Mouse (Mus musculus) kidney, embryonic 15.5 days (tissue): Measurements from ENCODE around the gene Coro2b. TPM values are rescaled to one million over a fixed set of nuclear protein-coding genes. Genes with fewer than 3 reads are reported as not detected.
"Not testable (repeated sequence)": the region's sequence is repeated elsewhere in the genome, so short reads cannot be mapped to it uniquely, and the experiment has no call there.

Source experiments
- ATAC-seq: fragments of 200-750 bp; cut with Nextera tagmentation; replicated peaks from 2 replicates; pipeline ENCODE4 v1.8.0; 2017; ENCODE audit warnings: moderate TSS enrichment; ENCODE audit not compliant: low FRiP score
- H3K27ac ChIP-seq: fragments of 300-500 bp; sonication (generic); 2 replicates; pipeline ENCODE4 v1.5.1; 2015; ENCODE audit warnings: mild to moderate bottlenecking, inconsistent platforms
- H3K27me3 ChIP-seq: fragments of 300-500 bp; sonication (generic); 2 replicates; pipeline ENCODE4 v1.6.1; 2015; ENCODE audit warnings: inconsistent platforms
- H3K36me3 ChIP-seq: fragments of 300-500 bp; sonication (generic); 2 replicates; pipeline ENCODE4 v1.6.1; 2015; ENCODE audit warnings: inconsistent platforms
- H3K4me1 ChIP-seq: fragments of 300-500 bp; sonication (generic); 2 replicates; pipeline ENCODE4 v1.6.1; 2015; ENCODE audit warnings: inconsistent platforms
- H3K4me2 ChIP-seq: fragments of 300-500 bp; sonication (generic); 2 replicates; pipeline ENCODE4 v1.6.1; 2015; ENCODE audit warnings: moderate library complexity, mild to moderate bottlenecking, inconsistent platforms
- H3K4me3 ChIP-seq: fragments of 300-500 bp; sonication (generic); replicated peaks from 2 replicates; pipeline ENCODE4 v1.5.1; 2015; ENCODE audit warnings: mild to moderate bottlenecking, inconsistent platforms
- H3K9ac ChIP-seq: fragments of 300-500 bp; sonication (generic); 2 replicates; pipeline ENCODE4 v1.6.1; 2015; ENCODE audit warnings: mild to moderate bottlenecking, inconsistent platforms
- H3K9me3 ChIP-seq: fragments of 300-500 bp; sonication (generic); replicated peaks from 2 replicates; pipeline ENCODE4 v1.6.1; 2016; ENCODE audit warnings: inconsistent platforms
- WGBS: fragments of 180-500 bp; shearing (Covaris S2); methylation state at CpG from one replicate; pipeline ENCODE4 v1.1.7; 2015; ENCODE audit warnings: mixed read lengths; 5-methylcytosine and 5-hydroxymethylcytosine counted together
- polyA plus RNA-seq: library from polyadenylated mRNA; unstranded; fragments of >200 nt; fragmentation: Nextera tagmentation; extraction: Ambion mirVana; gene quantifications from 2 replicates; pipeline ENCODE4 v1.2.1, GENCODE M21; 2015

The Coro2b gene
- polyA plus RNA-seq, 1 experiment from 2014 or later: 19.1 TPM

DNA sequence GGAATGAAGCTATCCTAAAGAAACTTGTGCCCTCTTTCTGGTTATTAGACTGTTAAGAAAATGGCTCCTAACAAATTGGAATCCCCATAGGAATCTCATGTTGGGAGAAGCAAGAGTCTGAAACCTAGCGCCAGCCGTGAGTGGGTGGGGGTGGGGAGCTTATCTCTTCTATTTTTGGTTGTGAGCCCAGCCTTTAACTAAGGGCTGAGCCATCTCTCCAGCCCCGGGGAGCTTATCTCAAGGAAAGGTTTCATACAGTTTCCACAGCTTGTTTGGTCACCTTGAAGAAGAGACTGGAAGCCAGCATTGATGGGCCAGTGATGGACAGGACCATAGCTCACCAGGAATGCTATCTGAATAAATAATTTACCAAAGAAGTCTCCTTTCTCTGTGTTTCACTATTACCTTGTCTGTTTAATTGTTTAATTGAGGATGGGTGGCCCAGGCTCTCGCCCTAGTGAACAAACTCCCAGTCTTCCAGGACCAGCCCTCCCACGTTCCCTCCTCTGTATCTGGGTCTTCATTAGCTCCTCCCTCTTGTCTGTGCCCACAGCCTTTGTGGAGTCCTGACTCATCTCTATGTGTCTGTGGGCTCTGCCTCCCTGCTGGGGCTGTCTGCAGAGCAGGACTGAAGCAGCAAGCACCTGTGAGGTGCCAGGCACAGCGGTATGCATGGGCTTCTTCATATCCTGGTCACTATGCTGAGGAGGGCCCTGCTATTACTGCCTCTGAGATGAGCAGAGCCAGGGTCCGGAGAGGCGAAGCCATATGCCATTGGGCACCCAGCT is 85.1 kb downstream of the Coro2b start:
- 0 out of 2 replicates have a peak overlapping the region, but pooled peaks have one; percentile 22 for H3K27ac ChIP-seq
- no peak overlapping the region for H3K9ac ChIP-seq
- 69% methylated on average over 8 of the region's 8 CpGs for WGBS
- no peak overlapping the region for H3K4me2 ChIP-seq
- ATAC-seq: peak; percentile 52; the same call in 1 of the 2 replicates
- peaks cover 28% of the 10 kb centered on the region for H3K4me1 ChIP-seq
- H3K36me3 ChIP-seq: peaks cover 4% of the 10 kb centered on the region; the same call in 1 of the 2 replicates
- no peaks in the 10 kb centered on the region for H3K27me3 ChIP-seq
- no peak overlapping the region for H3K4me3 ChIP-seq
- H3K9me3 ChIP-seq: no peaks in the 10 kb centered on the region

DNA sequence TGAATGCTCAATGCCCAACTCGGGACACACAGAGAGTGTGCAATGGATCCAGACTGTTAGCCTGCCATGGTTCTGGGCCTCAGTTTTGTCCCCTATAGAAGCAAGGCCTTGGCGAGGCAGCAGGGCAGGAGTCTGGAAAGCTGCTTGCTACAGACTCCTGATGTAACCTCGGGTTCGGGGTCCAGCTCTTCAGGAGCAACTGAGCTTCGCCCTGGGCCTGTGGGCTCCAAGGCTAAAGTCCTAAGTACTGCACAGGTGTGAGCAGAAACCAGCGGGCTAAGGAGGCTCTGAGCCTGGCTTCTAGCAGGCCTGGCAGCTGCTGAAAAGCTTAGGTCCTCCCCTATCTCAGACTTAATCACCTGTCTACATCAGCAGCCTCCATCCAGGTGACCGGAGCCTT is 86.0 kb downstream of the Coro2b start:
- Histone ChIP-seq H3K9ac (no peak overlapping the region), H3K27me3 (no peaks in the 10 kb centered on the region), H3K36me3 (peaks cover 4% of the 10 kb centered on the region; the same call in 1 of the 2 replicates), H3K4me3 (no peak overlapping the region), H3K9me3 (no peaks in the 10 kb centered on the region), H3K4me1 (peaks cover 25% of the 10 kb centered on the region), H3K4me2 (no peak overlapping the region), H3K27ac (0 out of 2 replicates have a peak overlapping the region, but pooled peaks have one; percentile 22)
- 89% methylated on average over 7 of the region's 7 CpGs for WGBS
- no peak for ATAC-seq

DNA sequence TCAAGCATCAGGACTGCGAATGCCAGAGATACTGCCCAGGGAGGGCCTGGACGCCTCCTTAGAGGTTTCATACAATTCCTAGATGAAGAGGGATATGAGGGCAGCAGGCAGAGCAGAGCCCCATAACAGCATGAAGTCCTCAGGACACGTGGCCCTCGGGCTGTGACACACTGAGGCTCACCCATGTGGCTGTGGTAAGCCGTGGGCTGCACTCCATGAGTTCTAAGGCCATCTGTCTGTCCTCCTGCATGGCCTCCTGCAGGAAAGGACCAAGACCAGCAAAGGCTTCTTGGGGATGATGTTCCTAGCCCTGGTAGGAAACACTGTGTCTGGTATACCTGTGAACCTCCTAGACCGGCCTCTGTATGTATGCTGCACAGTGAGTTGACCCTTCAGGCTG is 86.5 kb downstream of the Coro2b start:
- Histone ChIP-seq H3K36me3 (peaks cover 4% of the 10 kb centered on the region; the same call in 1 of the 2 replicates), H3K27ac (no peak overlapping the region), H3K9ac (no peak overlapping the region), H3K4me1 (peaks cover 20% of the 10 kb centered on the region), H3K9me3 (no peaks in the 10 kb centered on the region), H3K27me3 (no peaks in the 10 kb centered on the region), H3K4me3 (no peak overlapping the region), H3K4me2 (no peak overlapping the region)
- no peak for ATAC-seq
- 82% methylated on average over 6 of the region's 6 CpGs for WGBS

DNA sequence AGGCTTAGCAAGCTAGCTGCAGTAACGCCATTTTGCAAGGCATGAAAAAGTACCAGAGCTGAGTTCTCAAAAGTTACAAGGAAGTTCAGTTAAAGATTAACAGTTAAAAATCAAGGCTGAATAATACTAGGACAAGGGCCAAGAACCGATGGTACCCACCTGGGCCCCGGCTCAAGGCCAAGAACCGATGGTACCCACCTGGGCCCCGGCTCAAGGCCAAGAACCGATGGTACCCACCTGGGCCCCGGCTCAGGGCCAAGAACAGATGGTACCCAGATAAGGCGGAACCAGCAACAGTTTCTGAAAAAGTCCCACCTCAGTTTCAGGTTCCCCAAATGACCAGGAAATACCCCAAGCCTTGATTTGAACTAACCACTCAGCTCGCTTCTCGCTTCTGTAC is 89.5 kb downstream of the Coro2b start:
- peaks cover 10% of the 10 kb centered on the region; the same call in 1 of the 2 replicates for H3K4me1 ChIP-seq
- whole genome bisulfite sequencing: 93% methylated on average over 5 of the region's 10 CpGs
- H3K9me3 ChIP-seq, ATAC-seq, H3K27me3 ChIP-seq, H3K4me2 ChIP-seq, H3K27ac ChIP-seq, H3K36me3 ChIP-seq, H3K4me3 ChIP-seq, H3K9ac ChIP-seq: not testable (repeated sequence)

DNA sequence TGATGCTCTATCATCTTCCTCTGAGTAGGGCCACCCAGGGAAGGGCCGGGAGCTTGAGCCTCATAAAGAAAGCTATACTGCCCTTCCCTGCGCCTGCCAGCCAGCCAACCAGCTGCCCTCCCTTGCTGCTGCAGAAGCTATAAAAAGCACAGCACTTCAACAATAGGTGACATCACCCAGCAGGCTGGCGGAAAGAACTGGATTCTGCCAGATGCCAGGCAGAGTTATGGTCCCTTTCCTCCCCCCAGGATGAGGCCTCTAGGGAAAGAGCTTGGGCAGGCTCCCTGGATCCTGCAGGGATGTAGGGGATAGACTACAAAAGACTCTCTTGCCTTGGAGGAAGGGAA is 98.1 kb downstream of the Coro2b start:
- no peaks in the 10 kb centered on the region for H3K27me3 ChIP-seq
- H3K27ac ChIP-seq: peak overlapping the region; percentile 56
- 19% methylated on average over 3 of the region's 3 CpGs for WGBS
- no peak overlapping the region for H3K9ac ChIP-seq
- peak; percentile 57 for ATAC-seq
- H3K9me3 ChIP-seq: no peaks in the 10 kb centered on the region
- no peaks in the 10 kb centered on the region for H3K36me3 ChIP-seq
- H3K4me2 ChIP-seq: no peak overlapping the region
- H3K4me1 ChIP-seq: peaks cover 28% of the 10 kb centered on the region
- H3K4me3 ChIP-seq: no peak overlapping the region

DNA sequence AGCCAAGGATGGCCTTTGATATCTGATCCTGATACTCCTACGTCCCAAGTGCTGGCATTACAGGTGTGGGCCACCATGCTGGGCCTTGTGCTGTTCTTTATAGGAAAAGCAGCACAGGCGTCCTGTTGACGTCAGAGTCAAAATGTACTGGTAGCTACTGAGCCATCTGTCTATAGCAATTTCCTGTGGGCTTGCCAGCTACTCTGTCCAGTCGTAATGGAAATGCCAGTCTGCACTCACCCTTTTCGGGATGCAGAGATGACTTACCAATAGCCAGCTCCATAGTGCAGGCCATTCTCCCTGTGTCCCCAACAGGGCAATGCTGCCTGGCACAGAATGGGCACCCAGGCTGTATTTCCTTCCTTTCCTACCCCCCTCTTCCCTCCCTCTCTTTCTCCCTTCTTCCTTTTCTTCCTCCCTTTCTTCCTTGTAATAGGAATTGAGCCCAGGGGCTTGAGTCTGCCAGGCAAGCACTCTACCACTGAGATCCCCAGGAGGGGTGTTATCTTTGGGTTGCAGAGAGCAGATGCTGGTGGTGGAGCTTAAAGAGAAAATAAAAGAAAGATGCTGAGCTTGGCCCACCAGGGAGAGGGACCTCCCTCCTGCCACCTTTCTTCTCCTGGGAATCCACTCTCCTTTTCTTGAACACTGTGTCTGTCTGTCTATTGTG is 98.6 kb downstream of the Coro2b start:
- Histone ChIP-seq H3K4me2 (no peak overlapping the region), H3K27me3 (no peaks in the 10 kb centered on the region), H3K36me3 (no peaks in the 10 kb centered on the region), H3K9me3 (no peaks in the 10 kb centered on the region), H3K27ac (peak overlapping the region; percentile 56), H3K4me3 (no peak overlapping the region), H3K4me1 (peaks cover 28% of the 10 kb centered on the region), H3K9ac (no peak overlapping the region)
- 63% methylated on average over 5 of the region's 5 CpGs for WGBS
- no peak for ATAC-seq

DNA sequence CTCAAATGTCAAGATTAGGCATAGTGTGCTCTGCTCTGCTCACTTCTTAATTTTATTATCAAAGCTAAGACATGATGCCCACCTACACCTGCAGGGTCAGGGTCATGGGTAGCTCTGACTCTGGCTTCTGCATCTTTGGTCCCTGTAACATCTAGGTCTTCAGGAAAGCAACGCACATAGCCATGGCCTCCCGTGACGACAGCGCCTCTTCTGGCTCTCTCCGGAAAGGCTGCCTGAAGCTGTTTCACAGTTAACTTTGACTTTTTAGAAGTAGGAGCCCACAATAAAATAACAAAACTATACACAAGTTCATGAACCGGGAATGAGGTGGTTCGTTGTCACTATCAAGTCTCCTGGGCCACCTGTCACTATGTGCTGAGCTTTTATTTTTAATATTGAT is 99.4 kb downstream of the Coro2b start:
- Histone ChIP-seq H3K27me3 (no peaks in the 10 kb centered on the region), H3K9me3 (no peaks in the 10 kb centered on the region), H3K9ac (no peak overlapping the region), H3K4me1 (peaks cover 35% of the 10 kb centered on the region), H3K27ac (no peak overlapping the region), H3K36me3 (no peaks in the 10 kb centered on the region), H3K4me3 (no peak overlapping the region), H3K4me2 (no peak overlapping the region)
- no peak for ATAC-seq
- WGBS: 94% methylated on average over 7 of the region's 7 CpGs

DNA sequence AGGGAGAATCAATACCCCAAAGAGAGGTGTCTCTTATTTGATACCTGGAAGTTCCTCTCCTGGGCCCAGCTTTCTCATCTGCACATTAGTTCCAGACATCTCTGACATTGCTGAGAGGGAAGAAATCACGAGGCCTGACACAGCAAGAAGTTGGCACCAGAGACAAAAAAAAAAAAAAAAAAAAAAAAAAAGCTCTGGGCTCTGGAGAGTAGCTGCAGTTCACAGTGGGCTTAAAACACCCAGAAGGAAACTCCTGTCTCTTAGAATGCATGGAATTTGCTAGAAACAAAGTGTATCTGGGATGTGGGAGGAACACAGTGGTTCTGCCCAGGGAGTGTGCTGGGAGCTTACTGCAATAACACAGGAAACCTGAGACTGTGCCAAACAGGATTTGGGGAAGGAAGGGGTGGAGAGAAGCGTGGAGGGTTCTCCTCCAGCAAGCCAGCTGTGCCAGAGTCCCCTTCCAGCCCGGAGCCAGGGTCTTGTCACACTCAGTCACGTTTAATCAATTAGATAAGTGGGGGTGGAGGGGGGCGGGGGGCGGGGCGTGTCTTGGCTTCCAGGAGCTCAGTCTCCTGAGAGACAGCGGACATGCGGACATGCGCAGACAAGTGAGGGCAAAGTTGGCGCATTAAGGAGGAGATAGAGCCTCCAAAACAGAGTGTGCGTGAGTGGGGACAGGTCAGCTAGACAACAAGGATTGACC is 101.1 kb downstream of the Coro2b start:
- 0 out of 2 replicates have a peak overlapping the region, but pooled peaks have one; percentile 21 for H3K9ac ChIP-seq
- peaks cover 8% of the 10 kb centered on the region for H3K36me3 ChIP-seq
- H3K27ac ChIP-seq: peak overlapping the region; percentile 88
- no peaks in the 10 kb centered on the region for H3K27me3 ChIP-seq
- H3K4me3 ChIP-seq: no peak overlapping the region
- WGBS: 4% methylated on average over 12 of the region's 12 CpGs
- no peaks in the 10 kb centered on the region for H3K9me3 ChIP-seq
- ATAC-seq: peak; percentile 91
- peak overlapping the region; percentile 41 for H3K4me2 ChIP-seq
- H3K4me1 ChIP-seq: peaks cover 40% of the 10 kb centered on the region

DNA sequence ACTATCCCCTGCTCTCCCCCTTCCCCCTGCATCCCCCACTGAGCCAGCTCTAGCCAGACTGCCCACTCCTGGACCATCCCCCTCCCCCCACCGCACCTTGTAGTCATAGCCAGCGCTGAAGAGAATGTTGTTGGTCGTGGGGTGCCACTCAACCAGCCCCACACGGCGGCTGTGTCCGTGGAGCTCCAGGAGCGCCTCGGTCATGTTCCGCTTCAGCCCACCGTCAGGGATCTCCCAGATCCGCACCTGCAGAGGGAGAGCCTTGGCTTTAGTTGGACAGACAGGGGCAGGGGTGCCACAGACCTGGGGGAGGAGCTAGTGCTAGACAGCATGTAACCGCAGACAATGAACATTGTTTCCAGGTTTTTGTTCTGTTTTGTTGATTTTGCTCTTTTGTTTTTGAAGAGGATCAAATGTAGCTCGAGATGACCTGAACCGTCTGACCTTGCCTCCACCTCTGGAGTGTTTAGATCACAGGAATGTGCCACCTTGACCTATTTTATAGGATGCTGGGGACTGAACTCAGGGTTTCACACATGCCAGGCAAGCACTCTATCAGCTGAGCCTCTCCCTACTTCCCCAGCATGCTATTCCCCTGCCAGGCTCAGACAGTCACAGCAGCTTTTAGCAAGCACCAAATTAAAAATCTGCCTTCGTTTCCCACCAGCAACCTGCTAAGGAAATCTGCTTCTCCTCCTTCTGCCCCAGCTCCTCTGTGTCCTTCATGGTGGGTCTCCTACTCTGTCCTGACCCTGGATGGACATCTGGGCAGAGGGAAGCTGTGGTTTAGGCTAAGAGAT is 104.4 kb downstream of the Coro2b start:
- no peak for ATAC-seq
- H3K4me3 ChIP-seq: no peak overlapping the region
- H3K36me3 ChIP-seq: peaks cover 34% of the 10 kb centered on the region
- H3K4me1 ChIP-seq: peaks cover 29% of the 10 kb centered on the region
- 52% methylated on average over 15 of the region's 15 CpGs for WGBS
- no peak overlapping the region for H3K4me2 ChIP-seq
- no peaks in the 10 kb centered on the region for H3K27me3 ChIP-seq
- H3K27ac ChIP-seq: no peak overlapping the region
- H3K9me3 ChIP-seq: no peaks in the 10 kb centered on the region
- H3K9ac ChIP-seq: no peak overlapping the region

DNA sequence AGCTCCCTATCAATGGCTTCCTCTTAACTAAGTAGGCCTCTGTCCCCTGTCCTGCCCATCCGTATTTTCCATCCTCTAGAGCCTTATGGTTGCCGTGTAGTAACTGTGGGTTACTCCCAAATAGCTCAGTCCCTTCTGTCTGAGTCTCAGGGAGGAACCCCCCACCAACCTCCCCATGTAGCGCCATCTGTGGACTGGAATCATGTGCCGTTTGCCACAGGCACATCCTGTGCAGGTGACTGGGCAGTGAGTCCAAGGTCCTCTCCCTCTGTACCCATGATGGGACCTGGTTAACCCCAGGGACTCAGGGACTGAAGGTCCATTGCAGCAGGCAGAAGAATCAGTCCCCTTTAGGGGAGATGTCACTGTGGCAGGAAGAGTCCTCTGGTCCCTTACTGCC is 106.1 kb downstream of the Coro2b start:
- Histone ChIP-seq H3K4me3 (no peak overlapping the region), H3K9ac (no peak overlapping the region), H3K36me3 (peaks cover 40% of the 10 kb centered on the region), H3K4me1 (peaks cover 27% of the 10 kb centered on the region), H3K4me2 (no peak overlapping the region), H3K27me3 (no peaks in the 10 kb centered on the region), H3K27ac (no peak overlapping the region), H3K9me3 (no peaks in the 10 kb centered on the region)
- no peak for ATAC-seq
- WGBS: 92% methylated on average over 4 of the region's 4 CpGs

DNA sequence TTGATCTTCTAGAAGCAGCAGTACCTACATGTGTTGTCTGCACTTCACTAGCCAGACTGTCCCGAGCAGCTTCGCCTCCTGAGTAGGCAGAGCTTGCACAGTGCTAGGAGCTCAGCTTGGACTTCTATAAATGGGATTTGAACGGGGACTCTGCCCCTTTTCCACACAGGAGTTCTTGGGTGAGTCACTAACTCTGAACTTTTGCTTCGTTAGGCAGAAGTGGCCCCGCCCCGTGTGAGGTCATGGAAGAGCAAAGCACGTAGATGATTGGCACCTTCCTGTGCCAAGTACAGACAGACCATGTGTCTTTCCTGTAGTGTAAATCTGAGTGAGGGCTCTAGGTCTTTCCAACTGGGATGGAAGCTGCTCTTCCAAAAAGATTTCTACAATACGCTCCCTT is 109.8 kb downstream of the Coro2b start:
- no peak overlapping the region for H3K4me2 ChIP-seq
- H3K36me3 ChIP-seq: peaks cover 40% of the 10 kb centered on the region
- WGBS: 81% methylated on average over 8 of the region's 8 CpGs
- 0 out of 2 replicates have a peak overlapping the region, but pooled peaks have one; percentile 66 for H3K27ac ChIP-seq
- H3K9me3 ChIP-seq: no peaks in the 10 kb centered on the region
- no peak overlapping the region for H3K4me3 ChIP-seq
- peaks cover 15% of the 10 kb centered on the region for H3K4me1 ChIP-seq
- H3K27me3 ChIP-seq: no peaks in the 10 kb centered on the region
- no peak overlapping the region for H3K9ac ChIP-seq
- ATAC-seq: no peak
